Mouse (Mus musculus): ENCODE data around the gene Lbh.

GRCm38 (mm10) chr17:72907777-72908176, 10.3 kb upstream of the Lbh start:
- TF ChIP-seq CTCF (IDR thresholded peaks at IDR 0.05; ENCODE audit: control insufficient read depth, insufficient read depth, insufficient replicate concordance, low read depth, low read length) (no peak), POLR2A (IDR thresholded peaks at IDR 0.05; ENCODE audit: control insufficient read depth, low read depth, low read length) (no peak)

All from testis, adult 2 months (tissue).